Mouse (Mus musculus) E14TG2a.4 (cell line): Measurements from ENCODE around the gene Polr3g.

Experiments
- H3K27me3 ChIP-seq: 2 replicates; pipeline ENCODE4 v1.6.1; 2014; ENCODE audit warnings: low read length, control low read depth; ENCODE audit not compliant: insufficient read depth
- H3K36me3 ChIP-seq: 2 replicates; pipeline ENCODE4 v1.6.1; 2014; ENCODE audit warnings: low read length, control low read depth; ENCODE audit not compliant: insufficient read depth
- H3K4me1 ChIP-seq: replicated peaks from 2 replicates; pipeline ENCODE4 v1.6.1; 2014; ENCODE audit warnings: low read depth, low read length, control low read depth
- H3K4me3 ChIP-seq: replicated peaks from 2 replicates; pipeline ENCODE4 v1.5.1; 2014; ENCODE audit warnings: mild to moderate bottlenecking, low read length
- H3K9me3 ChIP-seq: 2 replicates; pipeline ENCODE4 v1.6.1; 2014; ENCODE audit warnings: low read length, control low read depth
- CTCF ChIP-seq: conservative IDR thresholded peaks from 2 replicates; pipeline ENCODE4 v1.5.1; 2014; ENCODE audit warnings: low read length
- NANOG ChIP-seq: IDR thresholded peaks from 2 replicates; pipeline ENCODE4 v1.6.1; 2014; ENCODE audit warnings: borderline replicate concordance, low read length, mixed read lengths
- POU5F1 ChIP-seq: IDR thresholded peaks from 2 replicates; pipeline ENCODE4 v1.6.1; 2014; ENCODE audit warnings: low read length, borderline replicate concordance

Gene Polr3g

GRCm38 (mm10) chr13:81703148-81703547, 7.7 kb downstream of the Polr3g start:
- no peaks in the 10 kb centered on the region for H3K9me3 ChIP-seq
- no peaks in the 10 kb centered on the region for H3K27me3 ChIP-seq
- no peak overlapping the region for H3K4me3 ChIP-seq
- 0 out of 2 replicates have a peak, but pooled peaks have one; percentile 15 for TF ChIP-seq NANOG
- TF ChIP-seq POU5F1 = no peak
- peaks cover 42% of the 10 kb centered on the region for H3K36me3 ChIP-seq
- peaks cover 43% of the 10 kb centered on the region for H3K4me1 ChIP-seq

DNA sequence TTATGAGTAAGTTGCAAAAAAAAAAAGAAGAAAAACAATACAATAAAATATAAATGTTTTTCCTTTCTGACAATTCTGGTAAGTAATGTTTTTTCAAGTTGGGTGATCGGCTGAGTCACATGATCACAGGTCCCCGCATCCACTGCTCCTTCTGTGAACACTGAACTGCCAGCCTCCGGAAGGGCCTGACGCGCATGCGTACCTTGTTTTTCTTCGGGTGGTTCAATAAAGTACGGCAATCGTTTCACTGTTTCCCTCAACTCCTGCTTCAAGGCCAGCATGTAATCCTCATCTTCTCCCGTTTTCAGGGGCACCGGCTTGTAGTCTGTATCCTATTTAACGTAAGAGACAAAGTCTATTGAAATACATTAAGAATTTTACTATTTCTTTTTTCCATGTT, 16.4 kb downstream of the Polr3g start:
- no peak for TF ChIP-seq NANOG
- TF ChIP-seq CTCF = no peak
- no peak for TF ChIP-seq POU5F1
- peak overlapping the region; percentile 24 for H3K4me3 ChIP-seq
- peaks cover 52% of the 10 kb centered on the region for H3K4me1 ChIP-seq
- H3K36me3 ChIP-seq = peaks cover 50% of the 10 kb centered on the region
- H3K27me3 ChIP-seq = no peaks in the 10 kb centered on the region
- no peaks in the 10 kb centered on the region for H3K9me3 ChIP-seq

- TF ChIP-seq CTCF = no peak
- no peak for TF ChIP-seq POU5F1
- no peak for TF ChIP-seq NANOG
- Histone ChIP-seq H3K9me3 (no peaks in the 10 kb centered on the region), H3K4me1 (peaks cover 57% of the 10 kb centered on the region), H3K4me3 (peak overlapping the region; percentile 46), H3K27me3 (no peaks in the 10 kb centered on the region), H3K36me3 (peaks cover 42% of the 10 kb centered on the region)
These were observed 19.2 kb downstream of the Polr3g start for GRCm38 (mm10) chr13:81691606-81692005.

- Histone ChIP-seq H3K4me3 (no peak overlapping the region), H3K27me3 (no peaks in the 10 kb centered on the region), H3K9me3 (no peaks in the 10 kb centered on the region), H3K36me3 (peaks cover 51% of the 10 kb centered on the region), H3K4me1 (peaks cover 57% of the 10 kb centered on the region)
- TF ChIP-seq POU5F1 (no peak), NANOG (no peak), CTCF (no peak)
These were observed 20.3 kb downstream of the Polr3g start for GRCm38 (mm10) chr13:81690477-81690876.

GRCm38 (mm10) chr13:81689587-81689986, 21.2 kb downstream of the Polr3g start:
- no peaks in the 10 kb centered on the region for H3K27me3 ChIP-seq
- TF ChIP-seq CTCF = no peak
- no peak for TF ChIP-seq NANOG
- no peak for TF ChIP-seq POU5F1
- peaks cover 53% of the 10 kb centered on the region for H3K4me1 ChIP-seq

DNA sequence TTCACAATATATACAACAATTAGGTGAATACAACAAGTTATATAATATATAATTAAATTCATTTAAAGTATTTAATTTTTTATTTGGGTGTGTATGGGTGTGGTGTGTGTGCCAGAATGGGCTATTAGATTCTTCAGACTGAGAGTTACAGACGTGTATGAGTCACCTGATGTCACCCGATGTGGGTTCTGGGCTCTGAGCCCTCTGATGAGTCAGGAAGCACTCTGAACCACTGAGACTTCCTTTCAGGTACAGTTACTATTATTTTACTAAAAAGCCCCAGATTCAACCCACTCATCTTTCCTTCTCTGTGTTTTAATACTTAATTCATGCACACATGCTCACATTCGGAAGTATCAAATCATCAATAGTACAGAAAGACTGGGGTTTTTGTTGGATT, 25.9 kb downstream of the Polr3g start:
- H3K4me1 ChIP-seq = peaks cover 38% of the 10 kb centered on the region
- H3K27me3 ChIP-seq = no peaks in the 10 kb centered on the region
- no peaks in the 10 kb centered on the region for H3K9me3 ChIP-seq
- H3K36me3 ChIP-seq = peaks cover 72% of the 10 kb centered on the region
- TF ChIP-seq POU5F1 (no peak), NANOG (no peak), CTCF (no peak)
- no peak overlapping the region for H3K4me3 ChIP-seq

More at GRCm38 (mm10) chr13:81689587-81689986, 21.2 kb downstream of the Polr3g start:
- no peak overlapping the region for H3K4me3 ChIP-seq
- peaks cover 57% of the 10 kb centered on the region for H3K36me3 ChIP-seq
- H3K9me3 ChIP-seq = no peaks in the 10 kb centered on the region

DNA sequence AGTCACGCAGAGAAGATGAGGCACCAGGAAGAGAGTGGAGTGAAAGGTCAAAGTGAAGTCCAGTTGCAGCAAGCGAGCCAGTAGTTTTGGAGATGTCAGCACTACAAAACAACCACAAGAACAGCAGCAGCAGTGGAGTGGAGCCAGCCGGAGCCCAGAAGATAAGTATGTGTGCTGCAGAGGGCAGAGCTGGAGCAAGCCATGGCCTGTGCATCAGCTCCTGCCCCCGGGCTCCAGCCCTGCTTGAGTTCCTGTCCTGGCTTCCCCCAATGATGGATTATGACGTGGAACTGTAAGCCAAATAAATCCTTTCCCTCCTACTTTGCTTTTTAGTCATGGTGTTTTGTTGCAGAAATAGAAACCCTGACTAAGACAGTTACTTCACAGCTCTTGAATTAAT, 26.6 kb downstream of the Polr3g start:
- TF ChIP-seq NANOG (no peak), CTCF (no peak), POU5F1 (no peak)
- peaks cover 32% of the 10 kb centered on the region for H3K4me1 ChIP-seq
- H3K36me3 ChIP-seq = peaks cover 70% of the 10 kb centered on the region
- H3K9me3 ChIP-seq = no peaks in the 10 kb centered on the region
- no peak overlapping the region for H3K4me3 ChIP-seq
- H3K27me3 ChIP-seq = no peaks in the 10 kb centered on the region

DNA sequence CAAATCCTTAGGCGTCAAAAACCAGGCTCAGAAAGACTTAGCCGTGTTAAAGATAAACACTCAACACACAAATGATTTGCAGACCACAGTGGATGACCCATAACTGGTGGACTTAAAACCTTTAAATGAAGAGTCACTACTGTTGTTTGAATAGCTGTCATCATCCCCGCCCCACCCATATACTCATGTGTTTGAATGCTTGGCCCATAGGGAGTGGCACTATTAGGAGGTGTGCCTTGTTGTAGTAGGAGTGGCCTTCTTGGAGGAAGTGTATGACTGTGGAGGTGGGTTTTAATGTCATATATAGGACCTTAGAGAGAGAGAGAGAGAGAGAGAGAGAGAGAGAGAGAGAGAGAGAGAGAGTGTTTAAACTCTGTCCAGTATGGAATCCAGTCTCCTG, 27.7 kb downstream of the Polr3g start:
- no peak overlapping the region for H3K4me3 ChIP-seq
- no peaks in the 10 kb centered on the region for H3K9me3 ChIP-seq
- no peak for TF ChIP-seq NANOG
- no peak for TF ChIP-seq CTCF
- no peak for TF ChIP-seq POU5F1
- peaks cover 32% of the 10 kb centered on the region for H3K4me1 ChIP-seq
- H3K27me3 ChIP-seq = no peaks in the 10 kb centered on the region
- H3K36me3 ChIP-seq = peaks cover 71% of the 10 kb centered on the region

- Histone ChIP-seq H3K27me3 (no peaks in the 10 kb centered on the region), H3K4me1 (no peaks in the 10 kb centered on the region), H3K36me3 (peaks cover 76% of the 10 kb centered on the region), H3K4me3 (no peak overlapping the region), H3K9me3 (no peaks in the 10 kb centered on the region)
- TF ChIP-seq POU5F1 = no peak
- TF ChIP-seq NANOG = no peak
- TF ChIP-seq CTCF = no peak
These were observed 35.5 kb downstream of the Polr3g start for GRCm38 (mm10) chr13:81675333-81675732.
